Mouse (Mus musculus) embryonic facial prominence, embryonic 11.5 days (tissue): Measurements from ENCODE around the gene Bach2. TPM values are rescaled to one million over a fixed set of nuclear protein-coding genes. Genes with fewer than 3 reads are reported as not detected.

ENCODE experiments used
- ATAC-seq: fragments of 200-750 bp; cut with Nextera tagmentation; replicated peaks from 2 replicates; pipeline ENCODE4 v1.8.0; 2017; ENCODE audit warnings: low read depth; ENCODE audit not compliant: insufficient number of reproducible peaks, low FRiP score, low TSS enrichment
- DNase-seq: peaks from one replicate; pipeline ENCODE4 v3.0.0-alpha.2; 2015; ENCODE audit warnings: low spot score
- H3K27ac ChIP-seq: fragments of 300-500 bp; sonication (generic); replicated peaks from 2 replicates; pipeline ENCODE4 v1.5.1; 2014; ENCODE audit warnings: mild to moderate bottlenecking, low read depth, low read length, control low read depth
- H3K27me3 ChIP-seq: fragments of 300-500 bp; sonication (generic); 2 replicates; pipeline ENCODE4 v1.6.1; 2014; ENCODE audit warnings: mild to moderate bottlenecking, low read length, moderate library complexity, mixed read lengths; ENCODE audit not compliant: control insufficient read depth, insufficient read depth
- H3K36me3 ChIP-seq: fragments of 300-500 bp; sonication (generic); replicated peaks from 2 replicates; pipeline ENCODE4 v1.6.1; 2014; ENCODE audit warnings: low read depth, mild to moderate bottlenecking, low read length, moderate library complexity, mixed read lengths; ENCODE audit not compliant: control insufficient read depth, insufficient read depth
- H3K4me1 ChIP-seq: fragments of 300-500 bp; sonication (generic); 2 replicates; pipeline ENCODE4 v1.6.1; 2014; ENCODE audit warnings: low read length, mixed read lengths; ENCODE audit not compliant: control insufficient read depth, insufficient read depth
- H3K4me2 ChIP-seq: fragments of 300-500 bp; sonication (generic); 2 replicates; pipeline ENCODE4 v1.6.1; 2014; ENCODE audit warnings: low read depth, mild to moderate bottlenecking, control low read depth, low read length, moderate library complexity
- H3K4me3 ChIP-seq: fragments of 300-500 bp; sonication (generic); 2 replicates; pipeline ENCODE4 v1.5.1; 2014; ENCODE audit warnings: low read depth, low read length, control low read depth
- H3K9ac ChIP-seq: fragments of 300-500 bp; sonication (generic); replicated peaks from 2 replicates; pipeline ENCODE4 v1.6.1; 2014; ENCODE audit warnings: mild to moderate bottlenecking, control low read depth, low read length
- H3K9me3 ChIP-seq: fragments of 300-500 bp; sonication (generic); replicated peaks from 2 replicates; pipeline ENCODE4 v1.6.1; 2016; ENCODE audit warnings: mild to moderate bottlenecking, low read length, inconsistent platforms, mixed read lengths; ENCODE audit not compliant: control insufficient read depth
- WGBS: fragments of 180-500 bp; shearing (Covaris S2); extraction: QIAGEN DNeasy Blood & Tissue Kit; methylation state at CpG from one replicate; pipeline ENCODE4 v1.1.7; 2014; 5-methylcytosine and 5-hydroxymethylcytosine counted together
- polyA plus RNA-seq: library from polyadenylated mRNA; unstranded; fragments of >200 nt; fragmentation: Nextera tagmentation; extraction: Ambion mirVana; gene quantifications from 2 replicates; pipeline ENCODE4 v1.2.1, GENCODE M21; 2014

The Bach2 gene
- polyA plus RNA-seq, 1 experiment from 2014 or later = 11.5 TPM

- no peak for DNase-seq
- Histone ChIP-seq H3K4me3 (no peak overlapping the region), H3K9ac (no peak overlapping the region), H3K9me3 (no peaks in the 10 kb centered on the region), H3K4me1 (peaks cover 3% of the 10 kb centered on the region; the same call in 1 of the 2 replicates), H3K27me3 (no peaks in the 10 kb centered on the region), H3K4me2 (no peak overlapping the region), H3K27ac (no peak overlapping the region), H3K36me3 (no peaks in the 10 kb centered on the region)
- ATAC-seq = no peak
- 84% methylated on average over 16 of the region's 16 CpGs for WGBS
These were observed 137.3 kb downstream of the Bach2 start for GRCm38 (mm10) chr4:32375721-32376526.

GRCm38 (mm10) chr4:32376527-32376948 is 137.9 kb downstream of the Bach2 start:
- no peak for DNase-seq
- Histone ChIP-seq H3K36me3 (no peaks in the 10 kb centered on the region), H3K27me3 (no peaks in the 10 kb centered on the region), H3K9me3 (no peaks in the 10 kb centered on the region), H3K9ac (no peak overlapping the region), H3K4me1 (peaks cover 3% of the 10 kb centered on the region; the same call in 1 of the 2 replicates), H3K27ac (no peak overlapping the region), H3K4me3 (no peak overlapping the region), H3K4me2 (no peak overlapping the region)
- WGBS = 67% methylated on average over 6 of the region's 6 CpGs
- no peak for ATAC-seq

- Histone ChIP-seq H3K4me1 (no peaks in the 10 kb centered on the region), H3K27me3 (no peaks in the 10 kb centered on the region), H3K36me3 (no peaks in the 10 kb centered on the region), H3K4me3 (no peak overlapping the region), H3K4me2 (no peak overlapping the region), H3K9ac (no peak overlapping the region), H3K9me3 (no peaks in the 10 kb centered on the region), H3K27ac (no peak overlapping the region)
- 90% methylated on average over 7 of the region's 7 CpGs for WGBS
- ATAC-seq (no peak), DNase-seq (no peak)
These were observed 140.5 kb downstream of the Bach2 start for GRCm38 (mm10) chr4:32379140-32379539.

- H3K27me3 ChIP-seq = no peaks in the 10 kb centered on the region
- no peak overlapping the region for H3K27ac ChIP-seq
- H3K4me3 ChIP-seq = no peak overlapping the region
- H3K4me2 ChIP-seq = no peak overlapping the region
- no peak overlapping the region for H3K9ac ChIP-seq
- H3K4me1 ChIP-seq = no peaks in the 10 kb centered on the region; the same call in 1 of the 2 replicates
- H3K36me3 ChIP-seq = no peaks in the 10 kb centered on the region
- no peaks in the 10 kb centered on the region for H3K9me3 ChIP-seq
- 83% methylated on average over 16 of the region's 16 CpGs for WGBS
- ATAC-seq = no peak
- DNase-seq = no peak
These were observed 143.2 kb downstream of the Bach2 start for GRCm38 (mm10) chr4:32381666-32382381.

GRCm38 (mm10) chr4:32385121-32385520 is 146.5 kb downstream of the Bach2 start:
- H3K36me3 ChIP-seq = no peaks in the 10 kb centered on the region
- no peak for ATAC-seq

GRCm38 (mm10) chr4:32385623-32386022 is 147.0 kb downstream of the Bach2 start:
- DNase-seq (no peak), ATAC-seq (no peak)
- H3K27me3 ChIP-seq = no peaks in the 10 kb centered on the region
- H3K9me3 ChIP-seq = no peaks in the 10 kb centered on the region
- no peak overlapping the region for H3K27ac ChIP-seq
- 91% methylated on average over 14 of the region's 14 CpGs for WGBS
- no peak overlapping the region for H3K4me3 ChIP-seq
- no peaks in the 10 kb centered on the region for H3K36me3 ChIP-seq
- H3K9ac ChIP-seq = no peak overlapping the region
- H3K4me2 ChIP-seq = no peak overlapping the region
- peaks cover 9% of the 10 kb centered on the region for H3K4me1 ChIP-seq

More at GRCm38 (mm10) chr4:32385121-32385520, 146.5 kb downstream of the Bach2 start:
- Histone ChIP-seq H3K9ac (no peak overlapping the region), H3K4me3 (no peak overlapping the region), H3K4me1 (peaks cover 9% of the 10 kb centered on the region), H3K9me3 (no peaks in the 10 kb centered on the region), H3K4me2 (no peak overlapping the region), H3K27ac (no peak overlapping the region), H3K27me3 (no peaks in the 10 kb centered on the region)
- no peak for DNase-seq
- 85% methylated on average over 2 of the region's 2 CpGs for WGBS

GRCm38 (mm10) chr4:32386346-32386745 is 147.7 kb downstream of the Bach2 start:
- H3K9ac ChIP-seq = no peak overlapping the region
- H3K36me3 ChIP-seq = no peaks in the 10 kb centered on the region
- no peaks in the 10 kb centered on the region for H3K27me3 ChIP-seq
- peaks cover 9% of the 10 kb centered on the region for H3K4me1 ChIP-seq
- H3K4me3 ChIP-seq = no peak overlapping the region
- 71% methylated on average over 10 of the region's 10 CpGs for WGBS
- no peak overlapping the region for H3K4me2 ChIP-seq
- ATAC-seq = no peak
- no peak overlapping the region for H3K27ac ChIP-seq
- DNase-seq = no peak
- H3K9me3 ChIP-seq = no peaks in the 10 kb centered on the region

GRCm38 (mm10) chr4:32386931-32387330 is 148.3 kb downstream of the Bach2 start:
- H3K4me1 ChIP-seq = peaks cover 9% of the 10 kb centered on the region
- H3K4me2 ChIP-seq = no peak overlapping the region
- no peaks in the 10 kb centered on the region for H3K27me3 ChIP-seq
- ATAC-seq (no peak), DNase-seq (no peak)
- H3K9me3 ChIP-seq = no peaks in the 10 kb centered on the region
- no peak overlapping the region for H3K4me3 ChIP-seq
- H3K9ac ChIP-seq = no peak overlapping the region
- 80% methylated on average over 8 of the region's 8 CpGs for WGBS
- no peak overlapping the region for H3K27ac ChIP-seq
- H3K36me3 ChIP-seq = no peaks in the 10 kb centered on the region
